Comparison of ENCODE assay signal across 8 mouse cellular contexts in genomic region chr9:97017811-97018641, GRCm38 (mm10). TPM values are rescaled to one million over a fixed set of nuclear protein-coding genes. Genes with fewer than 3 reads are reported as not detected.
A peak's percentile ranks its signal among the peaks of the same experiment; 100 is the strongest.
DNase-seq lines count a peak whose midpoint lies in the region; ATAC-seq and TF ChIP-seq lines count a peak whose summit lies in the region.

No protein-coding gene starts in this region.

- H3K4me1 ChIP-seq in embryonic facial prominence, embryonic 15.5 days, result peaks cover 37% of the 10 kb centered on the region
- peaks cover 17% of the 10 kb centered on the region for H3K4me1 ChIP-seq in heart, embryonic 11.5 days (ENCODE audit: control insufficient read depth, insufficient read depth, low read length)
- no peaks in the 10 kb centered on the region for H3K4me1 ChIP-seq in liver, adult 2 months (ENCODE audit: control insufficient read depth, insufficient read depth, low read length)
- H3K4me1 ChIP-seq in thymus, adult 2 months (replicated peaks; ENCODE audit: control insufficient read depth, insufficient read depth, low read length), result peaks cover 10% of the 10 kb centered on the region

- no peaks in the 10 kb centered on the region for H3K9me3 ChIP-seq in embryonic facial prominence, embryonic 15.5 days (replicated peaks)
- H3K9me3 ChIP-seq in heart, embryonic 11.5 days (replicated peaks; ENCODE audit: control insufficient read depth, low read length), result no peaks in the 10 kb centered on the region

- H3K36me3 ChIP-seq in embryonic facial prominence, embryonic 15.5 days, result no peaks in the 10 kb centered on the region
- H3K36me3 ChIP-seq in heart, embryonic 11.5 days (ENCODE audit: control insufficient read depth, insufficient read depth, low read length), result no peaks in the 10 kb centered on the region
- H3K36me3 ChIP-seq in liver, adult 2 months (ENCODE audit: control insufficient read depth, insufficient read depth, low read length), result no peaks in the 10 kb centered on the region
- H3K36me3 ChIP-seq in thymus, adult 2 months (ENCODE audit: control insufficient read depth, insufficient read depth, low read length), result no peaks in the 10 kb centered on the region

- under 1% methylated on average over 62 of the region's 62 CpGs for WGBS in embryonic facial prominence, embryonic 15.5 days
- under 1% methylated on average over 62 of the region's 62 CpGs for WGBS in heart, embryonic 11.5 days (ENCODE audit: insufficient replicate concordance)
- 1% methylated on average over 62 of the region's 62 CpGs for WGBS in liver, adult 2 months
- WGBS in thymus, adult 2 months, result under 1% methylated on average over 62 of the region's 62 CpGs

- H3K27me3 ChIP-seq in embryonic facial prominence, embryonic 15.5 days, result peaks cover 27% of the 10 kb centered on the region
- peaks cover 4% of the 10 kb centered on the region; the same call in 1 of the 2 replicates for H3K27me3 ChIP-seq in heart, embryonic 11.5 days (ENCODE audit: control insufficient read depth, insufficient read depth, low read length)
- peaks cover 5% of the 10 kb centered on the region; the same call in 1 of the 2 replicates for H3K27me3 ChIP-seq in liver, adult 2 months (ENCODE audit: control insufficient read depth, insufficient read depth, low read length)
- peaks cover 10% of the 10 kb centered on the region for H3K27me3 ChIP-seq in thymus, adult 2 months (ENCODE audit: control insufficient read depth, insufficient read depth, low read length)

- H3K27ac ChIP-seq in embryonic facial prominence, embryonic 15.5 days (replicated peaks), result peak overlapping the region; percentile 75
- H3K27ac ChIP-seq in heart, embryonic 11.5 days (ENCODE audit: low read depth, low read length), result peak overlapping the region; percentile 93
- H3K27ac ChIP-seq in liver, adult 2 months (replicated peaks; ENCODE audit: insufficient read depth, low read depth, low read length), result no peak overlapping the region
- H3K27ac ChIP-seq in thymus, adult 2 months (ENCODE audit: control insufficient read depth, insufficient read depth, low read length), result no peak overlapping the region

- TF ChIP-seq CTCF in liver, adult 2 months (IDR thresholded peaks at IDR 0.05; ENCODE audit: low read depth, low read length), result no peak
- TF ChIP-seq CTCF in thymus, adult 2 months (IDR thresholded peaks at IDR 0.05; ENCODE audit: borderline replicate concordance, control insufficient read depth, extremely low read depth, insufficient read depth, low read length, poor library complexity), result no peak

- TF ChIP-seq POLR2A in liver, adult 2 months (IDR thresholded peaks at IDR 0.05; ENCODE audit: extremely low read depth, insufficient read depth, low read length), result no peak
- no peak for TF ChIP-seq POLR2A in thymus, adult 2 months (IDR thresholded peaks at IDR 0.05; ENCODE audit: control insufficient read depth, extremely low read depth, insufficient read depth, low read length, poor library complexity)

- peak overlapping the region; percentile 100 for H3K4me2 ChIP-seq in embryonic facial prominence, embryonic 15.5 days (replicated peaks)
- H3K4me2 ChIP-seq in heart, embryonic 11.5 days, result peak overlapping the region; percentile 77

- ATAC-seq in embryonic facial prominence, embryonic 15.5 days (ENCODE audit: insufficient number of reproducible peaks, low FRiP score, low TSS enrichment, low read depth), result peak; percentile 42
- ATAC-seq in heart, embryonic 11.5 days (replicated peaks; ENCODE audit: insufficient number of reproducible peaks, low FRiP score, low TSS enrichment), result peak; percentile 58

- DNase-seq in urinary bladder, adult 18-20 months (ENCODE audit: low spot score in 2 of 2), result peak; percentile 6 to 44
- DNase-seq in urinary bladder, postnatal 10 days (ENCODE audit: low spot score), result no peak
- peak; percentile 70 for DNase-seq in kidney, adult 9 months
- DNase-seq in liver, adult 2 months (ENCODE audit: extremely low read depth, low read depth, low spot score), result no peak
- DNase-seq in neural tube, embryonic 10.5 days (ENCODE audit: extremely low spot score, low spot score), result peak; percentile 88
- DNase-seq in thymus, adult 2 months, result peak; percentile 71

- H3K79me2 ChIP-seq in liver, adult 2 months (ENCODE audit: control insufficient read depth, insufficient read depth, low read length), result no peaks in the 10 kb centered on the region

- H3K9ac ChIP-seq in embryonic facial prominence, embryonic 15.5 days, result peak overlapping the region; percentile 50
- H3K9ac ChIP-seq in heart, embryonic 11.5 days (ENCODE audit: low read depth, low read length), result peak overlapping the region; percentile 83
- peak overlapping the region; percentile 57 for H3K9ac ChIP-seq in liver, adult 2 months (ENCODE audit: low read depth, low read length)

- peak overlapping the region; percentile 67 for H3K4me3 ChIP-seq in embryonic facial prominence, embryonic 15.5 days (replicated peaks)
- peak overlapping the region; percentile 71 for H3K4me3 ChIP-seq in heart, embryonic 11.5 days (ENCODE audit: low read depth, low read length)
- peak overlapping the region; percentile 50 for H3K4me3 ChIP-seq in liver, adult 2 months (ENCODE audit: insufficient read depth, low read depth, low read length)
- H3K4me3 ChIP-seq in thymus, adult 2 months (ENCODE audit: control insufficient read depth, insufficient read depth, low read length), result peak overlapping the region; percentile 37

RNA-seq across cellular contexts. Expression of gene Spsb4, which starts 0.6 kb away (rescaled TPM):
- polyA plus RNA-seq in embryonic facial prominence, embryonic 15.5 days (2015; fragmentation: Nextera tagmentation; extraction: Ambion mirVana), result 11.4 and 15.4 TPM in 2 replicates
- 42.0 and 48.3 TPM in 2 replicates for polyA plus RNA-seq in heart, embryonic 11.5 days (2014; fragmentation: Nextera tagmentation; extraction: Ambion mirVana)
- 1.5 and 2.1 TPM in 2 replicates for total RNA-seq in liver, adult 2 months (2014; rRNA removed)
- polyA plus RNA-seq in liver, adult 2 months (2012; rRNA removed), result 2.9 and 3.5 TPM in 2 replicates
- polyA plus RNA-seq in thymus, adult 2 months (2012; rRNA removed), result 0.43 and 0.69 TPM in 2 replicates

Comparison
In these comparisons a context has a peak if more than half of its experiments do, and no peak if none do; other contexts are left out.
1. DNase-seq: peak in urinary bladder, adult 18-20 months (2 of 2), kidney, adult 9 months (single experiment), neural tube, embryonic 10.5 days (single experiment) and thymus, adult 2 months (single experiment); none in urinary bladder, postnatal 10 days (single experiment) and liver, adult 2 months (single experiment).
2. H3K27ac ChIP-seq: peak in embryonic facial prominence, embryonic 15.5 days (single experiment) and heart, embryonic 11.5 days (single experiment); none in liver, adult 2 months (single experiment) and thymus, adult 2 months (single experiment).
3. Peak in every context shown above with its lines, with median percentiles within 50 percentile points of each other: H3K4me3 ChIP-seq and H3K9ac ChIP-seq.